Mouse (Mus musculus) C2C12 (cell line): ENCODE data around the gene Agr2.

Experiments used
- CTCF ChIP-seq: IDR thresholded peaks from one replicate; pipeline ENCODE4 v1.5.1; 2011; ENCODE audit not compliant: control insufficient read depth, insufficient read depth, insufficient read length
- USF1 ChIP-seq: IDR thresholded peaks from one replicate; pipeline ENCODE4 v1.6.1; 2011; ENCODE audit warnings: low read depth, mild to moderate bottlenecking, control low read depth, moderate library complexity

DNA sequence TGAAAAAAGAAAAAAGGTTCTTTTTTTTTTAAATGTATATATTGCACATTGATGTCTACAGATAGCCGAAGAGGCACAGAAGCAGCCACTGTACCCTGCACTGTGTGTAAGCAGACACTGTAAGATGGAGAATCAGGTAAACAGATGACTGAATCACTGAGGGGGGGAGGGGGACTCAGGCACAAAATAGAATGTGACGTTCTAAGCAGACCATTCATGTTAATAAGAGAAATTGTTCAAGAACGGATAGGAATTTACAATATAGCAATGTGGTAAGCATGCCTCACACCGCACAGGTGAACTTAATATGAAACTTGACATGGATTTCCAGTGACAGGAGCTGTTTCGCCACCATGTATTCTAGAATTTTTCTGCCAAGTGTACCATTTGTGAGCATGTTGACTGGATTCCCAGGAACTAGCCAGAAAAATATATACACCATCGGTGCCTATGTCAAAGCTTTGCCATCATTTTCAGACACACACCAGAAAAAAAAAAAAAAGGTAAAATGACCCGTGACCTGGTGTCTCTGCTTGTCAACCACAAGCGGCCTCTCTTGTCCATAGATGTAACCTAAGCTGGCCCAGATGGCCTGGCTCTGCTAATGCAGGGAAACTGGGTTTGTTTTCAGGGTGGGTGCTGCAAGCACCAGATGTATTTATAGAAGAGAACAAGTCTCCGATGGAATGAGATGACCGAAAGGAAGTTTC lies 48.0 kb downstream of the Agr2 start:
- no peak for TF ChIP-seq CTCF
- TF ChIP-seq USF1, result no peak
